Mouse (Mus musculus) intestine, embryonic 14.5 days (tissue): ENCODE results near the gene 1700001L19Rik. TPM values are rescaled to one million over a fixed set of nuclear protein-coding genes. Genes with fewer than 3 reads are reported as not detected.

ENCODE experiments used
- ATAC-seq: fragments of 200-750 bp; cut with Nextera tagmentation; replicated peaks from 2 replicates; pipeline ENCODE4 v1.8.0; 2017; ENCODE audit warnings: low read depth, moderate number of reproducible peaks, moderate TSS enrichment, moderate library complexity; ENCODE audit not compliant: low FRiP score, low TSS enrichment
- DNase-seq: peaks from one replicate; pipeline ENCODE4 v3.0.0-alpha.2; 2018; ENCODE audit warnings: low spot score
- H3K27ac ChIP-seq: fragments of 300-500 bp; sonication (generic); 2 replicates; pipeline ENCODE4 v1.5.1; 2014; ENCODE audit warnings: low read depth, mild to moderate bottlenecking, control low read depth
- H3K27me3 ChIP-seq: fragments of 300-500 bp; sonication (generic); replicated peaks from 2 replicates; pipeline ENCODE4 v1.6.1; 2014; ENCODE audit warnings: low read length, control low read depth; ENCODE audit not compliant: control insufficient read depth, insufficient read depth
- H3K36me3 ChIP-seq: fragments of 300-500 bp; sonication (generic); 2 replicates; pipeline ENCODE4 v1.6.1; 2014; ENCODE audit warnings: low read length, control low read depth; ENCODE audit not compliant: control insufficient read depth, insufficient read depth
- H3K4me1 ChIP-seq: fragments of 300-500 bp; sonication (generic); replicated peaks from 2 replicates; pipeline ENCODE4 v1.6.1; 2014; ENCODE audit warnings: low read length, control low read depth, mixed read lengths; ENCODE audit not compliant: control insufficient read depth, insufficient read depth
- H3K4me2 ChIP-seq: fragments of 300-500 bp; sonication (generic); 2 replicates; pipeline ENCODE4 v1.6.1; 2014; ENCODE audit warnings: low read length
- H3K4me3 ChIP-seq: fragments of 300-500 bp; sonication (generic); 2 replicates; pipeline ENCODE4 v1.5.1; 2014; ENCODE audit warnings: low read depth, low read length, control low read depth, mixed read lengths
- H3K9ac ChIP-seq: fragments of 300-500 bp; sonication (generic); 2 replicates; pipeline ENCODE4 v1.6.1; 2014; ENCODE audit warnings: mild to moderate bottlenecking, low read length
- H3K9me3 ChIP-seq: fragments of 300-500 bp; sonication (generic); 2 replicates; pipeline ENCODE4 v1.6.1; 2016; ENCODE audit warnings: low read length, control low read depth; ENCODE audit not compliant: control insufficient read depth
- WGBS: fragments of 180-500 bp; shearing (Covaris S2); extraction: QIAGEN DNeasy Blood & Tissue Kit; methylation state at CpG from one replicate; pipeline ENCODE4 v1.1.7; 2014; 5-methylcytosine and 5-hydroxymethylcytosine counted together
- polyA plus RNA-seq: library from polyadenylated mRNA; unstranded; fragments of >200 nt; fragmentation: Nextera tagmentation; extraction: Ambion mirVana; gene quantifications from 2 replicates; pipeline ENCODE4 v1.2.1, GENCODE M21; 2014

1700001L19Rik gene
- polyA plus RNA-seq, 1 experiment from 2014 or later: 0.50 TPM

DNA sequence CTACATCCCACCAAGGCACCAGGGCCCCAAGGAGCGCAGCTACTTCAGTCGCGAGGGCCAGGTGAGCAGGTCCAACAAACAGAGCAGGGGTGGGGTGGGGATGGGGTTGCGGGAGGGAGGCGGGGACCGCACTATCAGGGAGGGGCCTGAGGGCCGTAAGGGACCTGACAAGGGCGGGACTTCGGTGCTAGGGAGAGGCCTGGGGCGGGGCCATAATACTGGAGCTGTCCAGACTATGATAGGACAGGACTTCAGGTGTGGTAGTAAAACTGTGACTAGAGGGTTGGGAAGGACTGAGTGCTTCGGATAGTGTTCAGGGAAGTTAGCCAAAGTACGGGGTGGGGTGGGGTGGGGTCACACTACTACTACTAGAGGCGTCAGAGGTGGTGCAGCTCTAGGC, 446 bp downstream of the 1700001L19Rik start:
- Histone ChIP-seq H3K9ac (no peak overlapping the region), H3K9me3 (no peaks in the 10 kb centered on the region), H3K4me3 (0 out of 2 replicates have a peak overlapping the region, but pooled peaks have one; percentile 2), H3K27me3 (no peaks in the 10 kb centered on the region), H3K27ac (no peak overlapping the region), H3K4me2 (peak overlapping the region; percentile 37), H3K4me1 (no peaks in the 10 kb centered on the region), H3K36me3 (peaks cover 6% of the 10 kb centered on the region)
- WGBS: 8% methylated on average over 13 of the region's 13 CpGs
- ATAC-seq: peak; percentile 90
- peak; percentile 60 for DNase-seq

DNA sequence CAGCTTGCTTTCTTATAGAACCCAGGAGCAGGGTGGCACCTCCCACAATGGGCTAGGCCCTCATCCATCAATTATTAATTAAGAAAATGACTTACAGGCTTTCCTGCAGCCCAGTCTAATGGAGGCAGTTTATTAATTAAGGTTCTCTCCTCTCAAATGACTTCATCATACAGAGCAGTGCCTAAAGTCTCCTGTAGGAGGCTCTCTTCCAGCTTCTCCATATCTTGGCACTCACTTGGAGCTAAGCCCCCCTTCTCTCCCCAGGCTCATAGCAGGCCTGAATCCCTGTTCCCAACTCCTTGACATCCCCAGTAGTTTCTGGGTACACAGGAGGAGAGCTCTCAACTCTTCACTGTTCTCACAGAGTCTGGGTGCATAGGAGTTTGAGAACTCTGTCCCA, 1.7 kb downstream of the 1700001L19Rik start:
- H3K36me3 ChIP-seq: no peaks in the 10 kb centered on the region
- no peak overlapping the region for H3K4me3 ChIP-seq
- no peaks in the 10 kb centered on the region for H3K27me3 ChIP-seq
- no peak overlapping the region for H3K9ac ChIP-seq
- DNase-seq: no peak
- no peaks in the 10 kb centered on the region for H3K4me1 ChIP-seq
- no peak for ATAC-seq
- no peak overlapping the region for H3K27ac ChIP-seq
- H3K4me2 ChIP-seq: no peak overlapping the region
- H3K9me3 ChIP-seq: no peaks in the 10 kb centered on the region

DNA sequence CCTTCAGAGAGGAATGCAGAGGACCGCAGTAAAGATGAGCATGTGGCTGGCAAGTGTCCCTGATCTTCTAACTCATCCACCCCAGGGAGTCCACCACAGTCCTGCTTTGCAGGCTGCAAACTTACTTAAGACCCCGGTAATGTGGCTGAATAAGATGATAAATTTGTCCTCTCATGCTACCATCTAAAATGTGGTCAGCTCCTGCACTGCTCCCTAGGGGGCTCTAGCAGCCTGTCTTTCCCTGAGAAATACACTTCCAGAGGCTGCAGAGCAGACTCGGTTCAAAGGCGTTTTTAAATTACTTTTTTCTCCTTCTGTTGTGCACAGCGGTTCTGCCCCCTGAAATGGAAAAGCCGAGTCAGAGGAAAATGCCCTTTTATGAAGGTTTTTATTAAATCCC, 4.0 kb downstream of the 1700001L19Rik start:
- Histone ChIP-seq H3K27me3 (no peaks in the 10 kb centered on the region), H3K36me3 (no peaks in the 10 kb centered on the region), H3K4me2 (no peak overlapping the region), H3K9me3 (no peaks in the 10 kb centered on the region), H3K9ac (no peak overlapping the region), H3K4me3 (no peak overlapping the region), H3K27ac (no peak overlapping the region), H3K4me1 (no peaks in the 10 kb centered on the region)
- DNase-seq (no peak), ATAC-seq (no peak)
- 12% methylated on average over 6 of the region's 6 CpGs for WGBS

DNA sequence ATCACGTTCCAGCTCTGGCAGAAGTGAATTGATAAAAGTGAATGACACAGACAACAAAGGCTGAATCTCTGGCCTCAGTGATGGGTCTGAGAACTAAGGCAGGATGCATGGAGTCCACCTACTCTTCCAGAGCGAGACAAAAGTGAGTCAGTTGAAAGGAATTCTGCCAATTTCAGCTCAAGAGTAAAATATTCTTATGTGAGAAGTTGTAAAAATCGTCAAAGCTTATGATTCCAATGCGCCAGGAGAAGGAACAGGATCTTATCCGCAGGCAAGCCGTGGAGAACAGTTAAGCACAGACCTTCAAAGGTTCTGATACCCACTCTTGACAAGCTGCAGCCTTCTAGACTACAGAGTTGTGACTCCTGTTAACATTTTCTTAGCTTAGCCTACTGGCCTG, 5.9 kb downstream of the 1700001L19Rik start:
- DNase-seq: no peak
- WGBS: 74% methylated on average over 6 of the region's 6 CpGs
- no peak for ATAC-seq
- no peaks in the 10 kb centered on the region for H3K36me3 ChIP-seq
- H3K9me3 ChIP-seq: no peaks in the 10 kb centered on the region
- no peak overlapping the region for H3K4me2 ChIP-seq
- H3K4me3 ChIP-seq: no peak overlapping the region
- H3K9ac ChIP-seq: no peak overlapping the region
- H3K27me3 ChIP-seq: no peaks in the 10 kb centered on the region
- H3K4me1 ChIP-seq: no peaks in the 10 kb centered on the region
- no peak overlapping the region for H3K27ac ChIP-seq

DNA sequence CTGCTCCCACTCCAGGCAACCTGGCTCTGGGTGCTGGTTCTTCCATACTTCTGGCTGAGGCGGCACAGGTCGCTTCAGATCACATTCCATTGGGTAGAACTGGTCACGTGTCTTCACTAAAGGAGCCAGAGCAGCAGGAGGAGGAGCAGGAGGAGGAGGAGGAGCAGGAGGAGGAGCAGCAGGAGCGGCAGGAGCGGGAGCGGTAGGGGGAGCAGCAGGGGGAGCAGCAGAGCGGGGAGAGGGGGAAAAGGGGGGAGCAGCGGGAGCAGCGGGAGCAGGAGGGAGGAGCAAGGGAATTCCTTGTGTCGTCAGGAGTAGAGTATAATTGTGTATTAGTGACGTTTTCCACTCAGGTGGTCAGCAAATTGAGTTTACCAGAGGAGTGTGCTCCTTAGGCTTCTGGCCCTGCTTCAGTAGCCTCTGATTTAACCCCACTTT, 8.5 kb downstream of the 1700001L19Rik start:
- DNase-seq (peak; percentile 58), ATAC-seq (peak; percentile 80)
- no peaks in the 10 kb centered on the region for H3K36me3 ChIP-seq
- H3K4me3 ChIP-seq: peak overlapping the region; percentile 20
- H3K4me2 ChIP-seq: peak overlapping the region; percentile 44
- no peaks in the 10 kb centered on the region for H3K9me3 ChIP-seq
- 7% methylated on average over 10 of the region's 11 CpGs for WGBS
- H3K27ac ChIP-seq: no peak overlapping the region
- peak overlapping the region; percentile 30; the same call in 1 of the 2 replicates for H3K9ac ChIP-seq
- H3K4me1 ChIP-seq: no peaks in the 10 kb centered on the region
- no peaks in the 10 kb centered on the region for H3K27me3 ChIP-seq

DNA sequence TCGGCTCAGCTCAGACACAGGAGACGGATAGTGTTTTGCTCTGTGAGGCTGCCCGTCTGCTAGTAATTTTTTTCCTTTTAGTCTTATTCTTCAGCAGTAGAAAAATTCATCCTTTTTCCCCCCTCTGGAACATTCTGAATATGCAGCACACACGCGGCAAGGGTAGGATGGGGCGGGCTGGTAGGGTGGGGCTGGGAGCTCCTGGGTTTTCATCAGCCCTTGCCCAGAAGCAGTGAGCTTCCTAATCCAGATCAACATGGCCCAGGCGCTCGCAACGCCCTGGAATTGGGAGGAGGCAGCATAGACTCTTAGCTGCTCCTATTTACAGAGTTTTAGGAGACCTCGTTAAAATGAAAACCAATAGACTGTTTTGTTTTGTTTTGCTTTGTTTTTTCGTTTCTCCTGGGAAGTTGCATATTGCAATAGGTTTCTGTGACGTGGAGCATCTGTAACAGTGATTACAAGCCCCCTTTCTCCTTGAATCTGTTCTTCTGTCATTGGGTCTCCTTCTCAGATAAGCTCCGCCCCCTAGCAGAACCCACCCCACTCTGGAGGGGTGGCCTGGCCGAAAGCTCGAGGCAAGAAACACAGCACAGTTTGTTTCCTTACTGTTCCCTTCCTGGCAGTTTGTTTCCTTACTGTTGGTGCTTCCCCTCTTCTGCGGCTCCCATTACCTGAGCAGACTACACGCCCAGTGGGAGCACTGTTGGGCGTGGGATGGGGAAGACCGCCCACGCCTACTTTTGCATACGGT, 10.6 kb downstream of the 1700001L19Rik start:
- H3K9me3 ChIP-seq: no peaks in the 10 kb centered on the region
- no peak for DNase-seq
- H3K4me1 ChIP-seq: no peaks in the 10 kb centered on the region
- H3K36me3 ChIP-seq: no peaks in the 10 kb centered on the region
- H3K27me3 ChIP-seq: no peaks in the 10 kb centered on the region
- no peak for ATAC-seq
- H3K9ac ChIP-seq: no peak overlapping the region
- 46% methylated on average over 21 of the region's 21 CpGs for WGBS
- H3K4me3 ChIP-seq: peak overlapping the region; percentile 16
- no peak overlapping the region for H3K27ac ChIP-seq
- peak overlapping the region; percentile 41 for H3K4me2 ChIP-seq

DNA sequence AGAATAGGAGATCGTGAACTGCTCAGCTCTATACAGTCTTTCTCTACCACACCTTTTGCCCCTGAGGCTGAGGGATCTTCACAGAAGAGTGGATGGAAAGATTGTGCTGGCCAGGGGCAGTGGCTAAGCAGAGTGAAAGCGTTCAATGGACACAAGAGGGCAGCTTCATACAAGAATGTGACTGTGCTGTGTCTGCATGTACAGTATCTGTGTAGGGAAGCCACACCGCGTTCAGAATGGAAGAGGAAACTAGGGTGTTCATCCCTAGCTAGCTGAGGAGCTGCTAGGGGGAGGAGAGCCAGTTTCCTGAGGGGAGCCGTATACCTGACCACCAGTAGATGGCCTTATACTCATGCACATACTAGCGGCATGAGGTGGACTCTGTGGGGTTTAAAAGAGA, 25.6 kb downstream of the 1700001L19Rik start:
- no peak overlapping the region for H3K4me3 ChIP-seq
- no peaks in the 10 kb centered on the region for H3K36me3 ChIP-seq
- no peaks in the 10 kb centered on the region for H3K27me3 ChIP-seq
- no peaks in the 10 kb centered on the region for H3K9me3 ChIP-seq
- H3K4me2 ChIP-seq: no peak overlapping the region
- 59% methylated on average over 6 of the region's 6 CpGs for WGBS
- no peaks in the 10 kb centered on the region for H3K4me1 ChIP-seq
- ATAC-seq (no peak), DNase-seq (no peak)
- H3K9ac ChIP-seq: no peak overlapping the region
- no peak overlapping the region for H3K27ac ChIP-seq

DNA sequence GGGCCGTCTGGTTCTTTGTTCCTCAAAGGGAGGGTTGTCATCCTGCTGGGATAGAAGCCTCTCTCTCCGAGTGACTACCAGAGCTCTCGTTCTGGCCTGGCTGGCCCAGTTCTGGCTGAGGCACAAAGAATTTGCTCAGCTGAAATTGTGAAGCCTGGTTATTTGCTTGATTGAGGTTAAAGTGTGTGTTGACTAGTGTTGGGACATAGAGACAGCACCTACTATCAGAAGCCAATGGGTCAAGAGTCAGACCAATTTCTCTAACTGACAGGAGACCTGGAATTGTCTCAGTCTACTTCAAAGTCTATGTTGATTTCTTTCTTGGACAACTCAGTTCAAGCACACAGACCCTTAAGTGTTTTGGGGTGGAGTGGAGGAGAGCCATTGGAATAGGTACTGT, 29.8 kb downstream of the 1700001L19Rik start:
- no peak overlapping the region for H3K27ac ChIP-seq
- H3K4me3 ChIP-seq: no peak overlapping the region
- H3K4me2 ChIP-seq: no peak overlapping the region
- H3K9ac ChIP-seq: no peak overlapping the region
- WGBS: 71% methylated on average over 3 of the region's 3 CpGs
- DNase-seq (no peak), ATAC-seq (no peak)
- no peaks in the 10 kb centered on the region for H3K9me3 ChIP-seq
- H3K36me3 ChIP-seq: no peaks in the 10 kb centered on the region
- no peaks in the 10 kb centered on the region for H3K27me3 ChIP-seq
- H3K4me1 ChIP-seq: no peaks in the 10 kb centered on the region

DNA sequence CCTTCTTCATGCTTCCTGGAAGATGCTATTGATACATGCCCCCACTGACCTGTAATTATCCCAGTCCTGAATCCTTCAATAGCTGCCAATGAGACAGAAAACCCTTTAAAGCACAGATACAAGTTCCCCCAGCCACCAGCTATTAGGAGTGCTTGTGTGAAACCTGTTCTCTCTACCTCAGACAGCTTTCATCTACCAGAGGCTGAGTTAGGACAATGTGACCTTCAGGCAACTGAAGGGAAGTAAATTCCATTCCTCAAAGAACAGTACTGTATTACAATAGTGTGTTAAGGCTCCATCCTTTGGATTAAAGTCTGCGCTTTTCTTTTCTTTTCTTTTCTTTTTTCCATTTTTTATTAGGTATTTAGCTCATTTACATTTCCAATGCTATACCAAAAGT, 45.6 kb downstream of the 1700001L19Rik start:
- Histone ChIP-seq H3K9ac (no peak overlapping the region), H3K36me3 (no peaks in the 10 kb centered on the region), H3K27me3 (no peaks in the 10 kb centered on the region), H3K4me3 (no peak overlapping the region), H3K9me3 (no peaks in the 10 kb centered on the region), H3K27ac (no peak overlapping the region), H3K4me1 (no peaks in the 10 kb centered on the region), H3K4me2 (no peak overlapping the region)
- ATAC-seq (no peak), DNase-seq (no peak)
- 100% methylated on average over 1 of the region's 1 CpGs for WGBS
